Mouse (Mus musculus): Measurements from ENCODE around the gene Gsg1. TPM values are rescaled to one million over a fixed set of nuclear protein-coding genes. Genes with fewer than 3 reads are reported as not detected.

The Gsg1 gene
- total RNA-seq, 2 experiments from 2014 or later, result 0.47 TPM; not detected in 1

GRCm38 (mm10) chr6:135276474-135277295, 22.5 kb upstream of the Gsg1 start:
- H3K4me3 ChIP-seq, result no peak overlapping the region
- DNase-seq (ENCODE audit: low spot score in 2 of 2), result no peak
- no peak overlapping the region for H3K27ac ChIP-seq
- TF ChIP-seq CTCF (conservative IDR thresholded peaks at IDR 0.05), result no peak

GRCm38 (mm10) chr6:135275231-135275630, 21.1 kb upstream of the Gsg1 start:
- H3K4me3 ChIP-seq, result no peak overlapping the region
- no peak overlapping the region for H3K27ac ChIP-seq
- TF ChIP-seq CTCF (conservative IDR thresholded peaks at IDR 0.05), result no peak
- no peak for DNase-seq (ENCODE audit: low spot score in 2 of 2)

GRCm38 (mm10) chr6:135273066-135273465, 18.9 kb upstream of the Gsg1 start:
- no peak for DNase-seq (ENCODE audit: low spot score in 2 of 2)
- no peak for TF ChIP-seq CTCF (conservative IDR thresholded peaks at IDR 0.05)
- Histone ChIP-seq H3K27ac (no peak overlapping the region), H3K4me3 (no peak overlapping the region)

GRCm38 (mm10) chr6:135271761-135272160, 17.6 kb upstream of the Gsg1 start:
- no peak for DNase-seq (ENCODE audit: low spot score in 2 of 2)
- no peak for TF ChIP-seq CTCF (conservative IDR thresholded peaks at IDR 0.05)
- Histone ChIP-seq H3K4me3 (no peak overlapping the region), H3K27ac (no peak overlapping the region)

DNA sequence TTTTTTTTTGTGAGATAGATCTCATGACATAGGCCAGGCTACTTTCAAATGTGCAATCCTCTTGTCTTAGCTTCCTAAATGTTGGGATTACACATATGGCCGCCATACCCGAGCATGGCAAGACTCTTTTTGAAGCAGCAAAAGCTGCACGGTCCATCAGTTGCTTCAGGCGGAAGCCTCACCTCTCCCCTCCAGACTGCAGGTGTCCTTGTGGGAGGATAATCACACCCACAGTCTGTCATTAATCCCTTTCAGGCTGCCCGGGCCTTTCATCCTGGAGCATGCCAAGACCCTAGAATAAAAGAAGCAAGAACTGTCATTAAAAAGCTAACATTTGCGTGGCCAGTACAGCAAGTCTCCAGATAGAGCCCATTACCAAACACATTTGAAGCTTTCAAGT, 15.5 kb upstream of the Gsg1 start:
- Histone ChIP-seq H3K27ac (no peak overlapping the region), H3K4me3 (no peak overlapping the region)
- no peak for TF ChIP-seq CTCF (conservative IDR thresholded peaks at IDR 0.05)
- DNase-seq (ENCODE audit: low spot score in 2 of 2), result no peak

DNA sequence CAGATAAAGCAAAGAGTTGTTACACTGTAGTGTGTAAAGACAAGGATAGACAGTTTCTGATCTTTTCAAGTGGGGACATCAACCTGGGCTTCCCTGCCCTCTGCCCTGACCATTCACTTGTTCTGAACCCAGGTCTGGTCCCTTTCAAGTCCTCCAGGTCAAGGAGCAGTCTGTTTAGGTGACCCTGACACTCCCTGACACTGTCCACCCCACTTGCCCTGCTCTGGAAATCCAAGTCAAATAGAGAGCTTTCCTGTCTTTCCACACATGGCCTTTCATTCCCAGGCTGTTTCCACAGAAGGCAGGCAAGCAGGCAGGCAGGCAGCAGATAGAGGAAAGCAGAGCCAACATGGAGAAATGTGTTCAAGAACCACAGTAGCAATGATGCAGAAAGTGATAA, 14.2 kb upstream of the Gsg1 start:
- no peak for TF ChIP-seq CTCF (conservative IDR thresholded peaks at IDR 0.05)
- no peak overlapping the region for H3K27ac ChIP-seq
- no peak for DNase-seq (ENCODE audit: low spot score in 2 of 2)
- no peak overlapping the region for H3K4me3 ChIP-seq

DNA sequence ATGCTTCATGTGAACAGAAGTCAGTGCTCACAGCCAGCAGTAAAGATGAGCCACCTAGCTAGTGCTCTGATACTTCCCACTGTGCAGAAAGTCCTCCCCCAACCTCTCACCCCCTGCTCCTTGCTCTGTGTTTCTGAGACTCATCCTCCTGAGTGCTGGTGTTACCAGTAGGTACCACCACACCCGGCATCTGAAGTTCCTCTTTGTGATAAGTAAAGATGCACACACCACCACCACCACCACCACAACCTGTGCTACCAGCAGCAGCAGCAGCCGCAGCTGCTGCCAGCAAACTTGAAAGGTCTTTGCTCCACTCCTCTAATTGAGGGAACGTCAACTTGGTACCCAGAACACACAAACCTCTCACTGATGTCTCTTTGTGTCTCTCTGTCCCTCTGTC, 13.1 kb upstream of the Gsg1 start:
- Histone ChIP-seq H3K27ac (no peak overlapping the region), H3K4me3 (no peak overlapping the region)
- no peak for DNase-seq (ENCODE audit: low spot score in 2 of 2)
- no peak for TF ChIP-seq CTCF (conservative IDR thresholded peaks at IDR 0.05)

DNA sequence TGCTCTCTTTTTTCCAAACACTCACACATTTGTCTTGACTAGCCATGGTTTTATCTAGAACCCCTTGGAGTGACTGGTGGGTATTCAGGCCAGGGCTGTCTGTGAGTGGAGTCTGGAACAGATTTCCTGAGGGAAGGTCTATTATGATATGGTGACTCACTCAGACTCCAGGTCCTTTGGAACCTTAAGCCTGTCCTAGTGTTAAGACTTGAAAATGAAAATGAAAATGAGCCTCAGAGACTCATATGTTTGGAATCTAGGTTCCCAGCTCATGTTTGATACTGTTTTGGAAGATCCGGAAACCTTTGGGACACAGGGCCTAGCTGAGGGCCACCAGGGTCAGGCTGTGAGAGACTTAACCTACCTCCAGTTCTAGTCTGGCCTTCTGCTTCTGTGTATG, 11.9 kb upstream of the Gsg1 start:
- H3K27ac ChIP-seq, result no peak overlapping the region
- DNase-seq (ENCODE audit: low spot score in 2 of 2), result no peak
- no peak overlapping the region for H3K4me3 ChIP-seq
- TF ChIP-seq CTCF (conservative IDR thresholded peaks at IDR 0.05), result no peak

DNA sequence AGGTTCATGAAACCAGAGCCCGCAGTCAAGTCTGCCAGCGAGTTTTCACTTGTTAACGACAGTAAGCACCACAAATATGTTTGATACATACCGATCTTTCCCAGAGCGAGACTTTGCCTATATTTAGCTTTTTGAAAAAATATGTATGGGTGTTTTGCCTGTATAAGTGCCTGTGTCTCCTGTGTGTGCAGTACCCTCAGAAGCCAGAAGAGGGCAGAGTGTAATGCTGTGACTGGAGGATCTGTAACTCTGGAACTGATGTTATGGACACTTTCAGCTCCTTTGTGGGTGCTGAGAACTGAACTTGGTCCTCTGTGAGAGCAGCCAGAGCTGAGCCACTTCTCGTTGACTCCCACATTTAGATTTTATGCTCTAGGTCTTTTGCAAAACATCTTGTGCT, 10.0 kb upstream of the Gsg1 start:
- peak; percentile 47 for TF ChIP-seq CTCF (conservative IDR thresholded peaks at IDR 0.05)
- no peak for DNase-seq (ENCODE audit: low spot score in 2 of 2)
- no peak overlapping the region for H3K4me3 ChIP-seq
- H3K27ac ChIP-seq, result no peak overlapping the region

DNA sequence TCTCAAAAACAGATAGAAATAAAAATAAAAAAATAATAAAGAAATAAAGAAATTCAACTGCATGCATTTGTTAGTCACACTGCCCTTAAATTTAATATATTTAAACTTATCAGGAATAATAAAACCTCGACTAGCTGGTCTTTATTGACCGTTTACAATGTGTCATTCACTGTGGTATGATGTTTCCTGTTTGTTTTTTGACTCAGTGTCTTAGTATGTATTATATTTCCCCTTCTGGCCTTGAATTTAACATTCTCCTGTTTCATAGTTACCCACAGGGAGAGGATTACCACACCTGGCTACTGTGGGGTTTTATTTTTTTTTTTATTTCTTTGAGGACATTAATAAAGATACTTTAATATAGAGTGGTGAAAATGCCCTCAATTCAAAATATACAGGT, 8.4 kb upstream of the Gsg1 start:
- DNase-seq (ENCODE audit: low spot score in 2 of 2), result no peak
- TF ChIP-seq CTCF (conservative IDR thresholded peaks at IDR 0.05), result no peak

DNA sequence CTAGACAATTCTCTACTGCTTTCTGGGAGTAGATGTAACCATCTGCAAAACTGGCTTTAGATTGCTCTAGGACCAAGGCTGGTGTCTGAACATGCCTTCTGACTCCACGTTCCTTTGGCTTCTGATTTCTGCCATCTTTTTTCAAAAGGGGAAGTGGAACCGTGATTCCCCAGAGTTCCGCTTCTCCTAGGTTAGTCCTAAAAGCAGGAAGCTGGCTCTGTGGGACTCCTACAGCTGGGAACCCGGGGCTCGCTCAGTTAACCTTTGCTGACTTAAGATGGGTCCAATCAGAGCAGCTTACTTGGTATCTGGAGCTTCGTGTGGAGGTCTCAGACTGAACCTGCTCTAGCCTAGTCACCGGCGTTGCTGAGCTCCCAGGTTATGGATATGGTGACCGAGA, 7.0 kb upstream of the Gsg1 start:
- H3K27ac ChIP-seq, result no peak overlapping the region
- no peak for DNase-seq (ENCODE audit: low spot score in 2 of 2)
- no peak for TF ChIP-seq CTCF (conservative IDR thresholded peaks at IDR 0.05)
- H3K4me3 ChIP-seq, result no peak overlapping the region

More for the DNA sequence above, 8.4 kb upstream of the Gsg1 start:
- Histone ChIP-seq H3K4me3 (no peak overlapping the region), H3K27ac (no peak overlapping the region)

DNA sequence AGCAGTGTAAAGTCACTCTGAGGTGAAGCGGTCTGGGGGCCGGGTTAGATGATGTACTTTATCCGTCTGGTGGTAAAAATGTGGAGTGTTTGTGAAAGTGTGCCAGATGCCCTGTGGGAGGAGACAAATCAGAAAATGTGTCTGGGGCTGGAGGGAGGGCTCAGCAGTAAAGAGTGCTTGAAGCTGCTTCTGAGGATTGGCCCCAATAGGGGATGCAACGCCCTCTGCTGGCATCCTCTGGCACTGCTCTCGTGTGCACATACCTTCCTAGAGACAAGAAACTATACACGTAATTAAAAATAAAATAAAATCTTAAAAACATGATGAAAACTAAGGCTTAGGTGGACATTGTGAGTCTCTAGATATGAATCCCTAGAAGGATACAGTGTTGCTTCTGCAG, 6.3 kb upstream of the Gsg1 start:
- Histone ChIP-seq H3K4me3 (no peak overlapping the region), H3K27ac (no peak overlapping the region)
- no peak for DNase-seq (ENCODE audit: low spot score in 2 of 2)
- peak; percentile 36; the same call in 1 of the 2 replicates for TF ChIP-seq CTCF (conservative IDR thresholded peaks at IDR 0.05)

- no peak overlapping the region for H3K27ac ChIP-seq
- DNase-seq (ENCODE audit: low spot score in 2 of 2), result peak; percentile 85 to 87
- H3K4me3 ChIP-seq, result peak overlapping the region; percentile 30; the same call in 1 of the 2 replicates
- no peak for TF ChIP-seq CTCF (conservative IDR thresholded peaks at IDR 0.05)
Measured at GRCm38 (mm10) chr6:135252728-135253077, 1.4 kb downstream of the Gsg1 start.
